Mouse (Mus musculus) thymus, adult 2 months (tissue): Measurements from ENCODE around the gene Ifi211.
"Not testable (repeated sequence)": the region's sequence is repeated elsewhere in the genome, so short reads cannot be mapped to it uniquely, and the experiment has no call there.

Experiments
- CTCF ChIP-seq: fragments of 200-500 bp; IDR thresholded peaks from 2 replicates; pipeline ENCODE4 v1.5.1; 2012; ENCODE audit warnings: mild to moderate bottlenecking, control low read depth, low read length, moderate library complexity, borderline replicate concordance; ENCODE audit not compliant: control insufficient read depth, poor library complexity, insufficient read depth; ENCODE audit errors: extremely low read depth
- POLR2A ChIP-seq: fragments of 200-500 bp; IDR thresholded peaks from 2 replicates; pipeline ENCODE4 v1.6.1; 2012; ENCODE audit warnings: mild to moderate bottlenecking, low read length, control low read depth, moderate library complexity; ENCODE audit not compliant: control insufficient read depth, poor library complexity, insufficient read depth; ENCODE audit errors: extremely low read depth

- not testable (repeated sequence) for TF ChIP-seq CTCF, POLR2A
Measured at GRCm38 (mm10) chr1:173905885-173906284, 7.0 kb downstream of the Ifi211 start.
